Mouse (Mus musculus) stomach, postnatal 0 days (tissue): Measurements from ENCODE around the gene Lnx1. TPM values are rescaled to one million over a fixed set of nuclear protein-coding genes. Genes with fewer than 3 reads are reported as not detected.
A peak's percentile ranks its signal among the peaks of the same experiment; 100 is the strongest.

Experiments used
- ATAC-seq: fragments of 200-750 bp; cut with Nextera tagmentation; 2 replicates; pipeline ENCODE4 v1.8.0; 2017; ENCODE audit not compliant: low FRiP score, low TSS enrichment
- DNase-seq: peaks from one replicate; pipeline ENCODE4 v3.0.0-alpha.2; 2016; ENCODE audit warnings: low spot score
- H3K27ac ChIP-seq: fragments of 300-500 bp; sonication (generic); replicated peaks from 2 replicates; pipeline ENCODE4 v1.5.1; 2014; ENCODE audit warnings: mild to moderate bottlenecking, control low read depth
- H3K27me3 ChIP-seq: fragments of 300-500 bp; sonication (generic); 2 replicates; pipeline ENCODE4 v1.6.1; 2014; ENCODE audit warnings: low read length; ENCODE audit not compliant: control insufficient read depth, insufficient read depth
- H3K36me3 ChIP-seq: fragments of 300-500 bp; sonication (generic); 2 replicates; pipeline ENCODE4 v1.6.1; 2014; ENCODE audit warnings: low read length, mixed read lengths; ENCODE audit not compliant: control insufficient read depth, insufficient read depth
- H3K4me1 ChIP-seq: fragments of 300-500 bp; sonication (generic); replicated peaks from 2 replicates; pipeline ENCODE4 v1.6.1; 2014; ENCODE audit warnings: antibody characterized with exemption; ENCODE audit not compliant: control insufficient read depth, insufficient read depth
- H3K4me2 ChIP-seq: fragments of 300-500 bp; sonication (generic); replicated peaks from 2 replicates; pipeline ENCODE4 v1.6.1; 2014; ENCODE audit warnings: low read depth, mild to moderate bottlenecking, control low read depth, moderate library complexity
- H3K4me3 ChIP-seq: fragments of 300-500 bp; sonication (generic); 2 replicates; pipeline ENCODE4 v1.5.1; 2014; ENCODE audit warnings: low read depth, low read length, control low read depth
- H3K9ac ChIP-seq: fragments of 300-500 bp; sonication (generic); 2 replicates; pipeline ENCODE4 v1.6.1; 2014; ENCODE audit warnings: mild to moderate bottlenecking, low read length, control low read depth, mixed read lengths
- H3K9me3 ChIP-seq: fragments of 300-500 bp; sonication (generic); 2 replicates; pipeline ENCODE4 v1.6.1; 2016; ENCODE audit warnings: low read length; ENCODE audit not compliant: control insufficient read depth
- CTCF ChIP-seq: IDR thresholded peaks from 2 replicates; pipeline ENCODE4 v1.5.1; 2016; ENCODE audit warnings: antibody characterized with exemption, low read depth, mild to moderate bottlenecking, moderate library complexity
- EP300 ChIP-seq: optimal IDR thresholded peaks from 2 replicates; pipeline ENCODE3; 2016; ENCODE audit warnings: antibody characterized with exemption
- WGBS: fragments of 180-500 bp; shearing (Covaris S2); extraction: QIAGEN DNeasy Blood & Tissue Kit; methylation state at CpG from one replicate; pipeline ENCODE4 v1.1.7; 2014; 5-methylcytosine and 5-hydroxymethylcytosine counted together
- polyA plus RNA-seq: library from polyadenylated mRNA; unstranded; fragments of >200 nt; fragmentation: Nextera tagmentation; extraction: Ambion mirVana; gene quantifications from 2 replicates; pipeline ENCODE4 v1.2.1, GENCODE M21; 2015

The Lnx1 gene
- polyA plus RNA-seq, 1 experiment from 2014 or later, result 13.1 TPM

- Histone ChIP-seq H3K4me3 (no peak overlapping the region), H3K36me3 (no peaks in the 10 kb centered on the region), H3K27me3 (no peaks in the 10 kb centered on the region), H3K27ac (no peak overlapping the region), H3K4me1 (no peaks in the 10 kb centered on the region), H3K4me2 (no peak overlapping the region), H3K9me3 (no peaks in the 10 kb centered on the region), H3K9ac (no peak overlapping the region)
- ATAC-seq (no peak), DNase-seq (no peak)
- 68% methylated on average over 10 of the region's 10 CpGs for WGBS
- TF ChIP-seq CTCF, result no peak
- TF ChIP-seq EP300, result no peak
These were observed 92.2 kb downstream of the Lnx1 start for GRCm38 (mm10) chr5:74610511-74610910.

GRCm38 (mm10) chr5:74606213-74606612 is 96.5 kb downstream of the Lnx1 start:
- H3K9ac ChIP-seq, result no peak overlapping the region
- no peaks in the 10 kb centered on the region for H3K27me3 ChIP-seq
- TF ChIP-seq EP300, result no peak
- TF ChIP-seq CTCF, result no peak
- H3K4me2 ChIP-seq, result no peak overlapping the region
- DNase-seq (peak; percentile 10), ATAC-seq (no peak)
- WGBS, result 89% methylated on average over 8 of the region's 8 CpGs
- H3K9me3 ChIP-seq, result no peaks in the 10 kb centered on the region
- H3K36me3 ChIP-seq, result no peaks in the 10 kb centered on the region
- H3K27ac ChIP-seq, result no peak overlapping the region
- no peaks in the 10 kb centered on the region for H3K4me1 ChIP-seq
- no peak overlapping the region for H3K4me3 ChIP-seq

GRCm38 (mm10) chr5:74603306-74603705 is 99.4 kb downstream of the Lnx1 start:
- Histone ChIP-seq H3K36me3 (0 out of 2 replicates have a peak, but pooled peaks cover 2% of the 10 kb centered on the region), H3K4me2 (no peak overlapping the region), H3K27ac (no peak overlapping the region), H3K27me3 (no peaks in the 10 kb centered on the region), H3K4me1 (no peaks in the 10 kb centered on the region), H3K9me3 (no peaks in the 10 kb centered on the region), H3K9ac (no peak overlapping the region), H3K4me3 (no peak overlapping the region)
- no peak for DNase-seq
- no peak for TF ChIP-seq EP300
- TF ChIP-seq CTCF, result no peak
- WGBS, result 54% methylated on average over 4 of the region's 4 CpGs
- no peak for ATAC-seq

- TF ChIP-seq EP300, result no peak
- no peak for TF ChIP-seq CTCF
- Histone ChIP-seq H3K4me3 (no peak overlapping the region), H3K36me3 (0 out of 2 replicates have a peak, but pooled peaks cover 2% of the 10 kb centered on the region), H3K9me3 (no peaks in the 10 kb centered on the region), H3K4me2 (no peak overlapping the region), H3K9ac (no peak overlapping the region), H3K27ac (no peak overlapping the region), H3K27me3 (no peaks in the 10 kb centered on the region), H3K4me1 (no peaks in the 10 kb centered on the region)
- WGBS, result 82% methylated on average over 10 of the region's 10 CpGs
- no peak for ATAC-seq
- no peak for DNase-seq
These were observed 100.3 kb downstream of the Lnx1 start for GRCm38 (mm10) chr5:74602371-74602770.

GRCm38 (mm10) chr5:74601965-74602364 is 100.7 kb downstream of the Lnx1 start:
- 70% methylated on average over 6 of the region's 6 CpGs for WGBS
- no peaks in the 10 kb centered on the region for H3K4me1 ChIP-seq
- DNase-seq (no peak), ATAC-seq (no peak)
- H3K27me3 ChIP-seq, result no peaks in the 10 kb centered on the region
- 0 out of 2 replicates have a peak, but pooled peaks cover 2% of the 10 kb centered on the region for H3K36me3 ChIP-seq
- no peak overlapping the region for H3K4me3 ChIP-seq
- no peak overlapping the region for H3K4me2 ChIP-seq
- no peaks in the 10 kb centered on the region for H3K9me3 ChIP-seq
- H3K27ac ChIP-seq, result no peak overlapping the region
- TF ChIP-seq CTCF (no peak), EP300 (no peak)
- no peak overlapping the region for H3K9ac ChIP-seq

GRCm38 (mm10) chr5:74601171-74601570 is 101.5 kb downstream of the Lnx1 start:
- DNase-seq, result no peak
- Histone ChIP-seq H3K36me3 (0 out of 2 replicates have a peak, but pooled peaks cover 2% of the 10 kb centered on the region), H3K27me3 (no peaks in the 10 kb centered on the region), H3K9ac (no peak overlapping the region), H3K4me2 (no peak overlapping the region), H3K9me3 (no peaks in the 10 kb centered on the region), H3K4me1 (no peaks in the 10 kb centered on the region), H3K4me3 (no peak overlapping the region), H3K27ac (no peak overlapping the region)
- WGBS, result 48% methylated on average over 3 of the region's 3 CpGs
- TF ChIP-seq CTCF, result no peak
- TF ChIP-seq EP300, result no peak
- ATAC-seq, result no peak
